Mouse (Mus musculus) brain, embryonic 18.5 days (tissue): Measurements from ENCODE around the gene Gucy1b1.

ENCODE experiments used
- DNase-seq: peaks from one replicate; pipeline ENCODE4 v3.0.0-alpha.2; 2012; ENCODE audit warnings: low read depth, low spot score

The Gucy1b1 gene

DNA sequence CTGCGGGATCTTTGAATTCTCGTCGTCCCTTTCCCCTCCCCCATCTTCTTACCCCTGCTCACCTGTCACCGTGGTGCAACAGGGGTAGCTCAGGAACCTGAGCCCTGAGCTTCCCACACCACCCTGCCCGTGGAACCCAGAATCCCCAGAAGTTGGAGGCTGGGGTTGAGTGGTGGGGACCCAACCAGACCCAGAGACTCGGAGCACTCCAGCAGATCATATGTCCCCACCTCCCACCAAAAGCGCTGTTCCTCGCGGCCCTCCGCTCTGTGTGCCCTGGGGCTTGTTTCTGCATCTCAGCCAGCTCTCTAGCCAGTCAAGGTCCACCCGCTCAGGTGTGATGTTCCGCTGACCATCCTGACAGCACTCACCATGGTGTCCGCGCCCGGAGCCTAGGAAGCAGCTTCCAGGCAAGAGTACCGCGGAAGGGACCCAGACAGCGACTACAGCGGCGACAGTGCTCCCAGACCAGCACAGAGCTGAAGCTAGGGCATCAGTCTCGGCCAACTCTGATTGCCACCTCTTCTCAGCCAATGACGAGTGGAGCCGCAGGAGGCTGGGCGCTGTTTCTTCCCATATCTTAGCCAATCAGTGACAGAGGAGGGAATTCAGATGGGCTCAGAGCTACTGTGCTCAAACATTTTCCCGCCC is at the start of gene Gucy1b1:
Gene Gucy1b1, minus strand, starts transcription at position 489 of the 651 bp plus-strand sequence.
- DNase-seq: peak; percentile 88

DNA sequence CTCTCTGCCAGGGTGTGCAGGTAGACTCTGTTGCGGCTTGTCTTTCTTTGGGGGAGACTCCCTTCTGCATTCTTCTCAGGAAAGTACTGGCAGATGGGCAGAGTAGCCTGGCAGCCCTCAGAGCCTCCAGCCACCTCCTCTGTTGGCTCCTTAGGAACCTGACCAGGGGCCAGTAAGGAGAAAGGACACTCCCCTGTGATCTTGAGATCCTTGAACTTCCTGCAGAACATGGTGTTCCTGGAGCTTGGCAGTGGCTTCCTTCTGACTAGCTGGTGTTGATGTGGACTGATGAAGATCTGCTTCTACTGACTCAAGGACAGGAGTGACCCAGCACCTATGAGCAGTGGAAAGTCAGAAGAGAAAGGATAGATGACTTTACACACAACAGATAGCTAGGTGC is 44.4 kb upstream of the Gucy1b1 start:
- no peak for DNase-seq

GRCm38 (mm10) chr3:82112439-82112838 is 38.0 kb upstream of the Gucy1b1 start:
- DNase-seq: no peak

DNA sequence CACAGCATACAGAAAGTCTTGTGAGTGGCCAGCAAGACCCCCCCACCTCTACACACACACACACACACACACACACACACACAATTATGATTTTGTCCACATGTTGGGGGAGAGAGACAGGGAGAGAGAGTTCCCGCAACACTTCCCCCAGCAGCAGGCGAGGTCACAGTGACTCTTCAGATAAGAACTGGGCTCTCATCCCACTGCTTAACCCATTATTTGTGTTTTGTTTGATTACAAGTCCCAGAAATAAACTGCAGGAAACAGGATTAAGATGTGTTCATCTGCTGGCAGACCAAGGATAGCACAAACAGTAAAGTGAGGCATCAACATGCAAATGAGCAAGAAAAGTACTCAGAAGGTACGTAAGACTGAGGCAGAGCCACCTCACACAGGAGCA is 37.5 kb upstream of the Gucy1b1 start:
- no peak for DNase-seq

- no peak for DNase-seq
Observed at GRCm38 (mm10) chr3:82108951-82109350, 34.5 kb upstream of the Gucy1b1 start.

DNA sequence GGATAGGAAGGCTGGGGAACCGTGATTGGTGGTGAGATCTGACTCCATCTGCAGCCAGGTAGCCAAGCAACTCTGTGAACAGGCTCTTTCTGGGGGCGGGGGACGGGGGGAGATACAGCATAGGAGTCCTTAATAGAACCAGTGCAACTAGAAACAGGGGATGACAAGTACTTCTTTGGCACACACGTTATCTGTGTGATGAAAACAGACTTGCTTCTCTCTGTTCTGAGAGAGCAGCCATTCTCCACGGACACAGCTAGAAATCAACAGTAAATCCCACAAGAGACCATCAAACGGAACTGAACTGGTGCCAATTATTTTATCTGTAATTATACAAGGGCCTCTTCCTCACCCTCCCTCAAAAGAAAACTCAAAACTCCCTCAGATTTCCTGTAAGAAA is 29.7 kb upstream of the Gucy1b1 start:
- no peak for DNase-seq

DNA sequence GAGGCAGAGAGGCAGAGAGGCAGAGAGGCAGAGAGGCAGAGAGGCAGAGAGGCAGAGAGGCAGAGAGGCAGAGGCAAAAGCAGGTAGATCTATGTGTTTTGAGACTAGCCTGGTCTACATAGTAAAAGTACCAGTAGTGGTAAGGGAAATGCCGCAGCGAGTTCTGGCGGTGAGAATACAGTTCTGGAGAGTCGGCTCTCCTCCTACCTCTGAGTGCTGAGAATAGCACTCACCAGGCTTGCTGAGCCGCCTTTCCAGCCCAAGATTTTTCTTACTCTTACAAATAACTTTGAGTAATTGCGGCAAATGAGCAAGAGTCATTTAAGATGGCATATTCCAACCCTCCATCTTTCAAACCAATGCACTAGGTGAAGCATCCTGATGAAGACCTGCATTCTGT is 24.6 kb upstream of the Gucy1b1 start:
- DNase-seq: no peak

GRCm38 (mm10) chr3:82096801-82097200 is 22.3 kb upstream of the Gucy1b1 start:
- DNase-seq: no peak

- no peak for DNase-seq
Observed at GRCm38 (mm10) chr3:82073741-82074181, 728 bp downstream of the Gucy1b1 start.

DNA sequence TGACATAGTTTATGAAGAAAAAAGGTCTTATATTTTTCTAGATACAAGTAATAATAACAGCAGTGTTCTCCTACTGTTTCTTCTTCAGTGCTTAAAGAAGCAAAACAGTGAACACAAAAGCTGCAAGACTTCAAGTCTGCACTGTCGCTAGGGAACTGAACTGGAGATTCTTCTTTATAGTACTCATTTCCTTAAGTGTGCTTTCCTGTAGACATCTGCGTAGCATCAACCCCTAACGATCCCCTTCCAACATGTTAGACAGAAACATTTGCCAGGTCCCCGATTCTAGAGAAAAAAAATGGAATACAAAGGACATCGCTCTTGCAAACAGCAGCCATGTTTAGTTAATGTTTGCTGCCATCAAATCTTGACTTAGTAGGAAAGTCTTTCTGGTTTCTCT is 6.7 kb downstream of the Gucy1b1 start:
- DNase-seq: no peak

DNA sequence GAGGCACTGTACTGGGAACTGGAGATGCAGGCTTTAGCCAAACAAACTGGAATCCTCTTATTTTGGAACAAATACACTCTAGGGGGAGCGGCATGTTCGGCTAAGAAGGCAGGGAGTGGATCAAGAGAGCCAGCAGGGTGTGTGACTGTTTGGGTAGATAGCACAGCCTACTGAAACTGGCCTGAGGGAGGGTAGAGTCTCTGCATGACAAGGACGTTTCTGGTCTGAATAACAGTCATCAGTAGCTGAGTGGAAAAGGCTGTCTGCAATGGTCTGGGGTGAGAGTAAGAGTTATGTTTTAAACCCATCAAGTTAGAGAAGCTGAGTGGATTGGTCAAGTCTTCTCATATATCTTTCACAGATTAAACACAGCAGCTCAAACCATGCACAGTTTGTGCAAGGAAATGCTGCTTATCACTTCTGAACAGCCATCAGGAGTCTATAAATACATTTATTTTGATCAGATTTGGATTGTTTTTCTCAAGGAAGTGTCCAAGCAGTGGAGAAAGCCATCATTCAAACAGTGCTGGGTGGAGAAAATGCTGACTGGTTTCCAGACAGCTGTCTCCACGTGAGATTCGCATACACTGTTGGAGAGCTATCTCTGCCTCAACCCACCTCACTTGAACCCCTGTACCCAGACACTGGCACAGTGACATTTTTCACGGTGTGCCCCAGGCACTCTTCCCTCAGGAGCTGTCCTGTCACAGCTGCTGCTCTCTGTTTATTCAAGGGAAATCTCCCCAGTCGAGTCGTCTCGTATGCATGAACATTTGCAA is 12.9 kb downstream of the Gucy1b1 start:
- no peak for DNase-seq

GRCm38 (mm10) chr3:82057201-82057600 is 17.3 kb downstream of the Gucy1b1 start:
- DNase-seq: no peak

DNA sequence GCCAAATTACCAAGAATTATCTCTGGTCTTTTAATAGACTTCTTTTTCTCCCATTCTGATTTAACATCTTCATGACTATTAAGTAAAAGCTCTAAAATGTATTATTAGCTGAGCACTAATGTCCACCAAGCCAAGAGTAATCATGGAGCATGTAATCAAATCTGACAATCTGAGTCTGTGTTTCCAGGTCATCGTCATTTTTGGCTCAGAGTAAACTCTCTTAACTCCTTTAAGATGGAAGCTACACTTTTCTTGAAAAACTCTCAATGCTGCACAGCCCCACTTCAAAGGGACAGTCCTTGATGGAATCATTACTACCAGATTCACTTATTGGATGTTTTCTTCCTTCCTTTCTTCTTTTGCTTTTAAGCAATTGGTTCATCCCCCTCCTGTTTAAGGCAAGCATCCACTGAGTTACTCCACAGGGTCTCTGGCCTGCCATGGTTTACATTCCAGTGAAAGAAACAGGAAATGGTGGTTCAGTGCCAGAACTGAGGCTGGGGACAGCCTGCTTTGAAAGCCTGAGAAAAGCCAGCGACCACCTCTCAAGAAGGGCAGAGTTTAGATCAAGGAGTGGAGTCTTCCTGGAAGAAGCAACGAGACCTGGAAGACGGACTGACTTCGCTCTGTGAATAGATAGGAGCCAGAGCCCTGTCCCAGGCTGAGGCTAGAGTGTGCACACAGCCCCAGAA is 20.1 kb downstream of the Gucy1b1 start:
- no peak for DNase-seq

DNA sequence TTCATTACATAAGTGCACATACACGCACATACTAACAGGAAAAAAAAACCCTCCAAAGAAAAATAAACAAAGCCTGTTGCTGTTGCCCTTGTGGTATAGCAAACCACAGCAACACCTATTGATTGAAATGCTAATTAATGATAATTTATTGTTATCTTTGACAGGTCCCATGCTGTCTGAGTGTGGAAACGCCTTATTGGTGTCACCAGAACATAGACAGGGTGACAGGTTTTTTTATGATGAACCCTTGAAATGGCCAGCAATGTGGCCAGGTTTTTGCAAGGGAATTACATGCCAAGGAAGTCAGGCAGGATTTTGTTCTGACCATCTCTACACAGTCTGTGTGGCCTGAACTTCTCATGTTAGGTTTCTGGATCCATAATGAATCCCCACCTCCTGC is 22.5 kb downstream of the Gucy1b1 start:
- DNase-seq: no peak

DNA sequence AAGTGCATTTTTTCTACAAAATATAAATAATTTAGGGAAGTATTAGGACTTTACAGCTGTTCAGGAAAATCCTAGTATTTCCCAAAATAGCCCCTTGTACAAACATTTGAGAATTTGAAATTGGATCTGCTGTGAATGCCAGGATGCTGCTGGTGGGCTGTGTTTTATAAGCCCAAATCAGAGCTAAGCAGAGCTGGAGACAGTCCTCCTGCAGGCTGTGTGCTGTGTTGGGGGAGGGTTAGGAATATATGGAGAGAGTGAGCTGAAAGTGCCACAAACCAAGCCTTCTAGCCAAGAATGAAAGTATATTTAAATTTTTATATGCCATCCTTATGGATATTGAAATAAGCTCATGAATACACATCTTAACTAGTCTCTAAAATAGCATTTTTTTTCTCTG is 23.0 kb downstream of the Gucy1b1 start:
- DNase-seq: no peak

GRCm38 (mm10) chr3:82048681-82049080 is 25.8 kb downstream of the Gucy1b1 start:
- DNase-seq: no peak

DNA sequence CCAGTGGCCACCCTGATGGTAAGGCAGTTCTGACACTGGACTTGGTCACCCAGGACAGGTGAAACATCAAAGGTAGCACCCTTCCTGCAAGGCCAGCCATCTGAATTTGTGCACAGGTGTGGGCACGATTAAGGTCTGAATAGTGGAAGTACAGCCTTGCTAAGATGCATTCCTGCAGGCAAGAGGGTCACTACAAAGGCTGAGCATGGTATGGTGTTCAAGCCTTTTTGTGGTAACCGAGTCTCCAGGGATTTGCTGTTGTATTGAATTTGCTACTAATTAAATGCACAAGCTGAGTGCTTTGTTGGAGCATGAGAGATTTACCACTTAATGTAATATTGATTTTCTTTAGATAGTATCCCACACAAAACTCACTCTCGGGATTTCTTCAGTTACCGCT is 26.4 kb downstream of the Gucy1b1 start:
- no peak for DNase-seq

GRCm38 (mm10) chr3:82047100-82047753 is 27.3 kb downstream of the Gucy1b1 start:
- peak; percentile 45 for DNase-seq

- peak; percentile 59 for DNase-seq
Observed at GRCm38 (mm10) chr3:82046087-82046486, 28.4 kb downstream of the Gucy1b1 start.

DNA sequence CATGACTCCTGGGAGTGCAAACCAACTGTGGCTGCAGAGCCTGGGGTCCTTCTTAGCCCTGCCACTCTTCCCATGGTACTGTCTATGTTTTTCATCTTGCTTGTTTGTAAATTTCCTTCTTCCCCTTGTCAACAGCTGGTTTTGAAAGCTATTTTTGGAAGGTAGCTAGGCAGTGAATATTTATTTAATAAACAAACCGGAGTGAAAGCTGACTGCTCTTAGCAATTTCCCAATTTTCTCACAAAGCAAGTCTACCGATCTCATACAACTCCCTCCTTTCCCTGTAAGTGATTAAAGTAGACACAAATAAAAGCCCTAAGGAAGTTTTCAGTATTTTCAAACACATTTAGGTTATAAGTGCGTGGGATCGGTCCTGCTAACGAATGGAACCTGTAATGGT is 29.6 kb downstream of the Gucy1b1 start:
- DNase-seq: no peak

GRCm38 (mm10) chr3:82043676-82044075 is 30.8 kb downstream of the Gucy1b1 start:
- no peak for DNase-seq
